Mouse (Mus musculus) MEL (cell line): ENCODE results near the gene Il17re.

Experiments used
- EP300 ChIP-seq, 2 experiments: IDR thresholded peaks; 2 replicates each; pipeline ENCODE4 v1.6.1; 2011; ENCODE audit warnings: improper control_type of control experiment in 2 of 2, low read length in 2 of 2, low read depth in 1 of 2, mild to moderate bottlenecking in 1 of 2
- MAFK ChIP-seq: IDR thresholded peaks from 2 replicates; pipeline ENCODE4 v1.6.1; 2011; ENCODE audit warnings: low read depth, mild to moderate bottlenecking, low read length, improper control_type of control experiment, borderline replicate concordance
- MXI1 ChIP-seq: IDR thresholded peaks from 2 replicates; pipeline ENCODE4 v1.6.1; 2011; ENCODE audit warnings: mild to moderate bottlenecking, low read depth, low read length, improper control_type of control experiment
- SMC3 ChIP-seq: IDR thresholded peaks from 2 replicates; pipeline ENCODE4 v1.6.1; 2011; ENCODE audit warnings: low read depth, low read length, improper control_type of control experiment

DNA sequence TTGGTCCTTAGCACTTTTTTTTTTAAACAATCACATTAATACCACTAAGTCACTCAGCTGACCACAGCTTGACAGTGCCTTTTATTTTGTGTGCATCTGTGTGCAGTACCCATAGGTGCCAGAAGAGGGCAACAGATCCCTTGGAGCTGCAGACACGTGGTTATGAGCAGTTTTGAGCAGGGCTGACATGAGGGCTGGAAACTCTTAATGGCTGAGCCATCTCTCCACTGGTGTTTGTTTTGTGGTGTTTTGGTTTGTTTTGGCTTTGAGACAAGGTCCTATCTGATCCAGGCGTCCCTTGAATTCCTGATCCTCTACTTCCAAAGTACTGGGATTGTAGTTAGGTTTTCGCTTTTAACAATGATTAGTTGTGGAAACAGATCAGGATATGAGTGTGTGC lies 30.9 kb upstream of the Il17re start:
- no peak for TF ChIP-seq EP300 (IDR thresholded peaks at IDR 0.05; ENCODE audit: low read depth in 1 of 2, low read length in 2 of 2)
- TF ChIP-seq MXI1, result peak; percentile 50; the same call in 1 of the 2 replicates
- TF ChIP-seq SMC3, result peak; percentile 50
- no peak for TF ChIP-seq MAFK
